Mouse (Mus musculus) liver, adult (tissue): Measurements from ENCODE around the gene Tulp4.
A peak's percentile ranks its signal among the peaks of the same experiment; 100 is the strongest.

Experiments used
- GATA4 ChIP-seq: IDR thresholded peaks from 2 replicates; pipeline ENCODE4 v1.6.1; 2014; ENCODE audit warnings: mild to moderate bottlenecking, low read length; ENCODE audit not compliant: insufficient replicate concordance

The Tulp4 gene

GRCm38 (mm10) chr17:6106361-6107014, at the start of gene Tulp4:
TSS of gene Tulp4 (plus strand) at chr17:6106437.
- TF ChIP-seq GATA4 = no peak; the same call in 1 of the 2 replicates

GRCm38 (mm10) chr17:6062793-6063192, 43.4 kb upstream of the Tulp4 start:
- TF ChIP-seq GATA4 = no peak

GRCm38 (mm10) chr17:6063532-6063931, 42.7 kb upstream of the Tulp4 start:
- no peak for TF ChIP-seq GATA4

- TF ChIP-seq GATA4 = no peak
Observed at GRCm38 (mm10) chr17:6066021-6066420, 40.2 kb upstream of the Tulp4 start.

GRCm38 (mm10) chr17:6067613-6068012, 38.6 kb upstream of the Tulp4 start:
- TF ChIP-seq GATA4 = no peak

- no peak for TF ChIP-seq GATA4
Observed at GRCm38 (mm10) chr17:6069866-6070265, 36.4 kb upstream of the Tulp4 start.

GRCm38 (mm10) chr17:6073405-6073804, 32.8 kb upstream of the Tulp4 start:
- TF ChIP-seq GATA4 = no peak

GRCm38 (mm10) chr17:6079287-6080122, 26.7 kb upstream of the Tulp4 start, which contains the start of the genes Serac1 and Gtf2h5:
TSS of gene Serac1 (minus strand) at chr17:6079741.
TSS of gene Gtf2h5 (plus strand) at chr17:6079786.
- TF ChIP-seq GATA4 = peak; percentile 93; the same call in 1 of the 2 replicates

- no peak for TF ChIP-seq GATA4
Observed at GRCm38 (mm10) chr17:6083323-6083890, 22.8 kb upstream of the Tulp4 start.

- TF ChIP-seq GATA4 = no peak
Observed at GRCm38 (mm10) chr17:6091604-6092003, 14.6 kb upstream of the Tulp4 start.

GRCm38 (mm10) chr17:6095579-6095978, 10.7 kb upstream of the Tulp4 start:
- TF ChIP-seq GATA4 = no peak

GRCm38 (mm10) chr17:6097884-6098283, 8.4 kb upstream of the Tulp4 start:
- TF ChIP-seq GATA4 = no peak

- TF ChIP-seq GATA4 = no peak
Observed at GRCm38 (mm10) chr17:6102287-6102686, 4.0 kb upstream of the Tulp4 start.

- no peak for TF ChIP-seq GATA4
Observed at GRCm38 (mm10) chr17:6103566-6103965, 2.7 kb upstream of the Tulp4 start.

GRCm38 (mm10) chr17:6107015-6107601, 871 bp downstream of the Tulp4 start:
- TF ChIP-seq GATA4 = no peak

- no peak for TF ChIP-seq GATA4
Observed at GRCm38 (mm10) chr17:6108175-6108574, 1.9 kb downstream of the Tulp4 start.

- TF ChIP-seq GATA4 = no peak
Observed at GRCm38 (mm10) chr17:6110956-6111355, 4.7 kb downstream of the Tulp4 start.
